Mouse (Mus musculus): ENCODE measurements around the gene Gm11077.
A peak's percentile ranks its signal among the peaks of the same experiment; 100 is the strongest.

The Gm11077 gene

DNA sequence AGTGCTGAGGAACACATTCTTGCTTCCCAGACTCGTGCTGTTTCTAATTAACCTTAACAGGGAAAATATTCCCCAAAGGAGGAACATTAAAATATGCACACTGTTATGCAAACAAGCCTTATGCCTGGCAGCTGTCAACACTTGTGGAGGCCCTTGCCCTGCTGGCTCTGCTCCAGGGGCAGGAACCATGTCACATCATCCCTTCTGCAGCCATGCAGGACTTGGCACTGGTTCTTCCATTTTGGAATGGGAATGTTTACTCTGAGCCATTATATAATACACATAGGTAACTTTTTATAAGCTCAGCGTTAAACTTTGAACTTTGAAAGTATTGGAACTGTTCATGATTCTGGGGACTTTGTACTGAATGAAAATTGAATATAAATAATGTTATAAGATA lies 18.5 kb downstream of the Gm11077 start:
- DNase-seq, result no peak

DNA sequence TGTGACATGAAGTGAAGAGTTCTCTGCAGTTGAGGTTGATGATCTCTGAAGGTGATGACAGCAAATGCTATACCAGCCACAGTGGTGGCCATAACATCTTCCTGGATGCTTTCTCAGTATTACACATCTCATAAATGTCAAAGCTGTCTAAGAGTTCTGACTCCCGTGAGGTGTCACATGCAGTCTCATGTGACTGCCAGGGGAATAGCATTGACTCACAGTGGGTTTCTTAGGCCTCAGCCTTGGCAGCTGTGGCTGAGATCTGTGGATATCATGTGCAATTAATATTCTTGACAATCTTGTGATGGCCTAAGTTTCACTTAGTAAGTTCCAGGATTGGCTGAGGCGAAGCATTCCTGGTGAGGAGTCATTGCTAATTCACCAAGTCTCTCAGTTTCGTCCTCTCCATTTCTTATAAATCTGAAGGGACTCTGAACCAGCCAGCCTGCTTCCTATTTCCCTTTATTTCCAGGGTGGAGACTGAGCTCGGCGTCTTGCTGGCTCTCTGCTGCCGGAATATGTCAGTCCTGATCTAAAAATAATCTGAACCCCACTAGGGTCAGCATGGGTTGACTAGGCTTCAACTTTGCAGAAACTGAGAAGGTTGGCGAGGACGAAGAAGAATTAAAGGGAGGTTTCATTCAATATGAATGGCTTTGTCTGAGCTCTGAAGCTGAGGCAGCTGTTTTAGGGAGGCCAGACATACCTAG lies 21.4 kb downstream of the Gm11077 start:
- DNase-seq, result peak; percentile 11 to 41

DNA sequence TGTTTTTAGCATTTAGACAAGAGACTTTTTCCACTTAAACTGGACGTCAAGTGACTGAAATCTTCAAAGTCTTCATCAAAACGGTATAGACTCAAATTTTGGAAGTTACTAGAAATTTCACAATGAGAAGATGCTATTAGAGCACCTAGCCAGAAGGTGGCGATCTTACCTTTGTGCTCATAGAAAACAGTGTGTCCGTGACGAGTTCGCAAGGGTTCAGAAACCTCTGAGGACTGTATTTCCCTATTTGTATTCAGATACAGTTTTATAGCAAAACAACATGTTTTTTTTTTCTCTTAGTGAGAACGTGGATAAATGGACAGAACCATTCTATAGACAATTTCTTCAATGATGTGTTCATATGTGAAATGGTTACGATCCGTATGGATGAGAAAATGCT lies 37.3 kb downstream of the Gm11077 start:
- peak; percentile 42 to 53 for DNase-seq

DNA sequence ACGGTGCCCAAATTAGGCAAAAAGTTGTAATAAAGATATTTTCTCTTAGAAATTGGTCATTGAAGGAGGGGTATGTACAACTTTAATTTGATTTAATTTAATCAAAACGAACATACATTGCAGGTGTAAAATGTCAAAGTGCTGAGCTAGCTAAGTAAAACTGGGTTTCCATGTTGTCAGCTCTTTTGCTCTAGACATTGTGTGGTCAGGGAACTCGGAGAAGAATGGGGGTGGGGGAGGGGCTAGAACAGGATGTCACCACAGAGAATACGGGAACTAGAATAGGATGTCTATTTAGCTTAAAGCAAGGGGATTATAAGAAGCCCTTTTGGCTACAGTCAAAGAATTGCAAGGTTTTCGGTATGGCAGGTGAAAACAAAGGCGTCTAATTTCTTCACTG lies 38.2 kb downstream of the Gm11077 start:
- DNase-seq, result no peak

DNA sequence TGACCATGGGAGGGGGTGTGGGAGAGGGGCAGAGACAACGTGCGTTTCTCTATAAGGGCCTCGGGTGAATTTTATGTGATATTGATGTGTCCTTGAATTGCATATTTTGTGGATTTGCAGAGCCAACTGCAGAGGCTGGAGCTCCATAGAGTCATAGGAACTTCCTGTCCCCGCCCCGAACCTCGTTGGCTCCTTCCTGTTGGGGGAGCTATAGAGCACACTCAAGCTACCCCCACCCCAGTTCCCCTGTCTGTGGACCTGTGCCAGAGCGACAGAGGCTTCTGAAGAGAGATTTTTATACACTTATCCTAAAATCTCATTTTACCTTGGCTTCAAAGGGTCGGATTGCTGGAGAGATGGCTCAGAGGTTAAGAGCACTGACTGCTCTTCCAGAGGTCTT lies 39.1 kb downstream of the Gm11077 start:
- DNase-seq, result no peak

DNA sequence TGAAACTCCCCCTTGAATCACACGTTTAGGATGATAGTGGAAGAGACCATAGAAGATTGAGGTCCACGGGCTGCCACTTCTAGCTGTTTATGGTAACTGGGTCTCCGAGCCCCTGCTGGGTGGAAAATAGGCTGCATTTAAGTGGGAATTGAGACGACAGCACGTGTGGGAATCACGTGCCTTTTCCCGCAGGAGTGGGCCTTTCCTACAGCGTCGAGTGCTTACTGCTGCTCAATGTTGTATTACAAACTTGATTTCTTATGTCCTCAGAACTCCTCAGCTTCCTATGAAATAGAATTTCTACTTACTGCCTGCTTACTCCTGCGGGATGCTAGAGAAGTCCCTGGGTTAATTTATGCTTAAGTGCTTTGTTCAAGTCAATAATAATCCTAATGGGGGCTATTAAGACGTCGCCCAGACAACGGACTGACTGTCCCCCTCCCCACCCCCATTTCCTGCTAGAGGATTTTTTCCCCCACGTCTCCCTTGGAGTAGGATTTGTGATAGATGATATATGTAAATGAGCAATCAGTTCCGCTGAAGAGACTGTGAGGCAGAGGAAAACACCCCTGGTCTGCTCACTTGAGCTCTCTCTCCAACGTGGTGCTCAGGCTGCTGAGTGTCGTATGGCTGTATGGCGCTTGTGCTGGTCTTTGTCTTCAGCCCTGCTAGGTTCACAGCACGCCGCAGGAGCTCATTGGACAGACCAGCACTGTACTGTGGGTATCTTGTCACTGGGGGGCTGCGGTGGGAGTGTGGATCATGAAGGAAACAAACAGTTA lies 40.0 kb downstream of the Gm11077 start:
- no peak for DNase-seq

DNA sequence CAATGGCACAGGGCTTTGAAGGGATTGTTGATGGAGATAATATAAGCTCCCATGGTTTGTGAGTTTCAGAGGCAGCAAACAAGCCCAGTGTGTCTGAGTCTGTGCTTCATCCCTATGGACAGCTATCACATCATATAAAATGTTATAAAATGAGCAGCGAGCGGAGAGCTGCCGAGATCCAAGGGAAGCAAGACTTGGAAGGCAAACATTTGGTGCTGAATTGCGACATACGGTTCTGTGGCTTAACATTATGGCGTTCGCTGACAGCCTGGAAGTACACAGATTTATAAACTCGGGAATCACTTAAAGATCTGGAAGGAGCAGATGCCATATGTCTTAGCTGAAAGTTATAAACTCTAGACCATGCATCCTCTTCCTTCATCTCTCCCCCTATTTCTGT lies 47.2 kb downstream of the Gm11077 start:
- no peak for DNase-seq

DNA sequence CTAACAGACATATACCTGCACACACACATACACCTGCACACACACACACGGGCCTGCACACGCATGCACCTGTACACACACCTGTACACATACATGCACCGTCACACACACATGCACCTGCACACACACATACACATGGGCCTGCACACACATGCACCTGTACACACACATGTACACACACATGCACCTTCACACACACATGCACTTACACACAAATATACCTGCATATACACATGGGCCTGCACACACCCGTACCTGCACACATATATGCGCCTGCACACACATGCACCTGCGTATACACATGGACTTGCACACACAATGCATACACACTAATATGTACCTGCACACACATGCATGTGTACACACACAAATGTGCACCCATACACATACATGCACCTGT lies 53.4 kb downstream of the Gm11077 start:
- DNase-seq, result no peak

DNA sequence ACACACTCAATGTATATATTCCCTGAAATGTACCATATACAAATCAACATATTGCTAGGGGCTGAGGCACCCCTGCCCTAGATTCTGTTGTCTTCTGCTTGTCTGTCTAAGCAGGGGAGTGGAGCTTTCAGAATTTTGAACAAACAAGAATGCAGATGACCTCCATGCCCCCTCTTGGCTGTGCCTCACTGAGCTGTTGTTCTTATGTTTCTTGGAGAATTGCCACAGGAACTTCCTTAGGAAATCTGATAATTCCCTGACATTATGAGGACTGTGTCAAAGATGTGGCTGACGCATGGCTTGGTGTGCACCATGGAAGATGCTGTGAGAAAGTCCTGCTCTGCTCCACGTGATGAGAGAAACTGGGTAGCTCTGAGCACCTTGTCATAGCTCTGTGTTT lies 57.0 kb downstream of the Gm11077 start:
- peak; percentile 54 to 59 for DNase-seq

DNA sequence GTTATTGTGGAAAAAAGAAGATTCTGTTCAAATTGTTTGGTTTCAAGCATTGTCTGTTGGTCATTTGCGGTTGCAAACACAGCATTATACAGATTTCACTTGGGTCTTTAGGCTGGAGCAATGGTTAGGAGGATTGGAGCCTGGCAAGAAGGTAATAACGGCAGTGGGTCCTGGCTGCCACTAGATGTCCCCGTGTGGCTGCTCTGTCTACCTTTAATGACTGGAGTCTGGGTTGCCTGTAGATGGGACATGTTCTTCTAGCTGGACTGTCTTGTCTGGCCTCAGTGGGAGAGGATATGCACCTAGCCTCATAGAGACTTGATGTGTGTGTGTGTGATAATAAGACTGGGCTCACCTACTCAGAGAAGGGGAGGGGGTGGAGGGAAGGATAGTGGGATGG lies 60.8 kb downstream of the Gm11077 start:
- DNase-seq, result peak in 1 of 2 experiments; percentile 8

DNA sequence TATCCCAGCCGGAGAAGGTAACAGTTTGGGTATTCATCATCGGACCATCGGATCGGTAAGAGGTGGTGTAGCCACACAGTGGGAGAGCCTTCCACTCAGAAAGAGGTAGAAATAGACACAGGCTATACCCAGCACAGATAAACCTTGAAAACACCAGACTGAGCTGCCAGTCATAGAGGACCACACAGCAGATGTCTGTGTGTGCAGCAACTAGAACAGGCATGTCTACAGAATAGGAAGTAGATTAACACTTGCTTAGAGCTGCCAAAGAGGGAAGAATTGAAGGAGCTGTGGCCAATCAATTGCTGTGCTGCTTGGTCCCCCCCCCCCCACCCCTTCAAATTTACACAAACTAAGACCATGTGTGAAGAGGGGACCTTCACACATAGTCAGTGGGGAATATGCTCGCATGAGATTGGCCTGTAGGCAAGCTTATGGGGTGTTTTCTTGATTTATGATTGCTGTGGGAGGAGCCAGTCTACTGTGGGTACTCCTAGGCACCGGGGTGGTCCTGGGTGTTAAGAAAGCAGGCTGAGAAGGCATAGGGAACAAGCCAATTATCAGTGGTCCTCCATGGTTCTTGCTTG lies 64.7 kb downstream of the Gm11077 start:
- no peak for DNase-seq

DNA sequence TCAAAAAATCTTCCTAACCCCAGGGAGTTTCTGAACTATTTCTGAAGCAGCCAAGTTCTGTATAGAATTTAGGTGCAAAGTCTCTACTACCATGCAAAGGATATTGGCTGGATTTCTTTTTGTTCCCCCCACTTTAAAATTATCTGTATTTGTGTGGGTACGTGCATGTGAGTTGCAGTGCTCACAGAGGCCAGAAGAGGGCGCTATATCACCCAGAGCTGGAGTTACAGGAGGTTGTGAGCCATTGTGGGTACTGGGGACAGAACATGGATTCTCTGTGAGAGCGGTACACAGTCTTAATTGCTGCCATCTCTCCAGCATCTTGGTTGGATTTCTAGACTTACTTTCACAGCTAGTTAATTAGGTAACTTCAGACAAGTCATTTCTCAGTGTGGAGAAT lies 69.8 kb downstream of the Gm11077 start:
- DNase-seq, result no peak

DNA sequence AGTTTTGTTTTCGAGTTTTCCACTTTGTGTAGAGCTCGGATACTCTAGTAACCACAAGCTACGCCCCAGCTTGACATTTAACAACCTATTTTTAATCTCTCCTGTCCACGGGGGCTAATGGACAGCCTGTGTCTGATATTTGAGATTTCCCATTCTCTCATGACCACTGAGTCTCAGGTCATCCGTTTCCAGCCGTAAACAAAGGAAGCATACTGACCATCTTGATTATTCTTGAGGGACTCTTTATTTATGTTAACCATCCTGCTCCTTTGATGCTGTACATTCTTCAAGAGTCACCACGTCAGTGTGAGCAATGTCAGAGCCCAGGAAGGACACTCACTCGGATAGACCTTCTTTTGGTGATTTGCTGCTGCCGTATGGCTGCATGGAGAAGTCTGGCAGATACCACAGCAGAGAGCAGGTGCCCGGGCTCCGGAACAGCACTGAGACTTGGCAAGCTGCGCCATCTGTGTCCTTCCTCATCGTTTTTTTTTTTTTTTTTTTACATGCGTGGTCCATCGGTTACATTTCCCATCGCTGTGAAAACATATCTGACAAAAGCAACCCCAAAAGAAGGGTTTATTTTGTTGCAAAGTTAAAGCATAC lies 70.5 kb downstream of the Gm11077 start:
- DNase-seq, result no peak

DNA sequence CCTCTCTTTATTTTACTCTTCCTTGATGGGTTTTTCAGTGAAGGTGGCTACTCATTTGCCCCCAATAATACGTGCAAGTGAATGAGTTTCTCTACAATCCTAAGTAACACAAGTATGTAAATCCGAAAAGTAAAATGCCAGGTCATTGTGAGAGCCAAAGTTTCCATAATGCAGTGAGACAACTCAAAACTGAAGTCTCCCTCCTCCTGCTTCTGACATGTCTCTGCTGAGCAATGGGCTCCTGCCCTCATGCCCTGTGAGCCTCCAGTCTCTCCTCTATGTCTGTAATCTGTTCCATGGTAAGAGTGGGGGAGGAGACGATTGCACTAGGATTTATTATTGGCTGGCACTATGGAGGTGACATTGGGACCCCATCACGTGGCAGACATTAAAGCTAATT lies 71.5 kb downstream of the Gm11077 start:
- no peak for DNase-seq

All from kidney, postnatal 25 days (tissue).